Mouse (Mus musculus) small intestine, adult 2 months (tissue): ENCODE data around the gene Lipc. TPM values are rescaled to one million over a fixed set of nuclear protein-coding genes. Genes with fewer than 3 reads are reported as not detected.

Experiments used
- H3K27ac ChIP-seq: fragments of 200-500 bp; 2 replicates; pipeline ENCODE4 v1.5.1; 2012; ENCODE audit warnings: low read depth, low read length, control low read depth, inconsistent platforms; ENCODE audit not compliant: insufficient read depth
- H3K27me3 ChIP-seq: fragments of 200-500 bp; 2 replicates; pipeline ENCODE4 v1.6.1; 2012; ENCODE audit warnings: mild to moderate bottlenecking, moderate library complexity, low read length, inconsistent platforms; ENCODE audit not compliant: control insufficient read depth, insufficient read depth
- H3K36me3 ChIP-seq: fragments of 200-500 bp; 2 replicates; pipeline ENCODE4 v1.6.1; 2012; ENCODE audit warnings: mild to moderate bottlenecking, low read length, control low read depth, inconsistent platforms; ENCODE audit not compliant: control insufficient read depth, insufficient read depth
- H3K4me1 ChIP-seq: fragments of 200-500 bp; 2 replicates; pipeline ENCODE4 v1.6.1; 2012; ENCODE audit warnings: low read length, inconsistent platforms, mixed read lengths; ENCODE audit not compliant: control insufficient read depth, insufficient read depth, insufficient read length
- H3K4me3 ChIP-seq: fragments of 200-500 bp; 2 replicates; pipeline ENCODE4 v1.5.1; 2012; ENCODE audit warnings: low read depth, mild to moderate bottlenecking, control low read depth, inconsistent platforms, low read length, moderate library complexity
- CTCF ChIP-seq: fragments of 200-500 bp; IDR thresholded peaks from 2 replicates; pipeline ENCODE4 v1.5.1; 2012; ENCODE audit warnings: low read depth, mild to moderate bottlenecking, control low read depth, inconsistent platforms, low read length, moderate library complexity, mixed read lengths; ENCODE audit not compliant: insufficient replicate concordance, insufficient read length; ENCODE audit errors: extremely low read depth
- POLR2A ChIP-seq: fragments of 200-500 bp; IDR thresholded peaks from 2 replicates; pipeline ENCODE4 v1.6.1; 2012; ENCODE audit warnings: low read depth, mild to moderate bottlenecking, control low read depth, inconsistent platforms, low read length, moderate library complexity
- WGBS: fragments of 180-500 bp; shearing (Covaris S2); methylation state at CpG from one replicate; pipeline ENCODE4 v1.1.7; 2018; 5-methylcytosine and 5-hydroxymethylcytosine counted together
- polyA plus RNA-seq: library from polyadenylated mRNA; depleted of rRNA; stranded (reverse); fragments of >200 nt; gene quantifications from 2 replicates; pipeline ENCODE4 v1.2.3, GENCODE M21; 2012

Gene Lipc
- polyA plus RNA-seq, 1 experiment, result 0.56 TPM

DNA sequence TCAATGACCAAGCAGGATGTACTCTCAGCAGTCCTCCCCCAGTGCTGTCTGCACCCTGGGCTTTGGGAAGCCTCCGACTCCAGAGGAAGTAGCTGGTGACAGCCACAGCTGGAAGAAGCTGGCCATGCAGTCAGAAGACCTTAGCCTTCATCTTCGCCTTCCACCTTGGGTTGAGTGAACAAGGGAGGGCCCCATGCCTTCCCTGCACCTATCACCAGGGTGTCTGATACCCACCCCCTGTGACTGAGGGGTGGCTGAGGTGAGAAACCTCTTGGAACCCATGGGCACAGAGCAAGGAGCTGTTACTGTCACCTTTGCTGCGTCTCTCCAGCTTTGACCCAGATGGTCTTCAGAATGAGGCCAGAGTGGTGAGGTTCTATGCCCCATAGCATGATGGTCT lies 150.3 kb downstream of the Lipc start:
- 87% methylated on average over 3 of the region's 3 CpGs for WGBS

DNA sequence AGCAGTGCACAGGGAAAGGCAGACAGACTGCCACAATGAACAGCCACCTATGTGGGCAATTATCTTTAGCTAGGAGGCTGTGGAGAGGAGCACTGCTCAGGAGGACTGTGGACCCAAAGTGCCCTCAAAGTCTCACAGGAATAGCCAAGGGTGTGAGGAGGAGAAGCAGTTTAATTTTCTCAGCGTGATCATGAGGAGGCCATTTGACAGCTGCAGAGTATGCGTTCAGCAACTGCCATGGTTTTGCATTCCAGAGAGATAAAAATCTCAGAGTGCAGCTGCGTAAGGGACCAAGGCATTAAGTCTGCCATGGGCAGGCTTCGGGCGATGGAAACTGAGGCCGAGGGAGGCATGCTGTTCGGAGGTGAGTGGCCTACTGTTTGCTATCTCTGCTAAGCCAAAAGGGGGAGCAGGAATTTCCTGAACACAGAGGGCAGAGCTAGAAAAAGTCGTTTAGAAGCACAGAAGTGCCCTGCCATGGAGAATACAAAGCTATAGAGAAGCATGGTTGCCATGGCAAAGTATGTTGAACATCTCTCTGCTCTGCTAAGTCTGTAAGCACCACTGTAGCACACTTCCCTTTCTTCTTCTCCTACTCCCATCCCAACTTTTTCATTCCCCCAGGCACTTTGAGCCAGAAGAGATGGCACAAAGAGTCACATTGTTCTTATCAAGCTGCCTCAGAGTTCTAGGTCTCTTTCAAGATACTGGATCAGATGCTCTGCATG lies 151.3 kb downstream of the Lipc start:
- Histone ChIP-seq H3K4me1 (no peaks in the 10 kb centered on the region), H3K27me3 (no peaks in the 10 kb centered on the region), H3K27ac (no peak overlapping the region), H3K4me3 (no peak overlapping the region), H3K36me3 (no peaks in the 10 kb centered on the region)
- no peak for TF ChIP-seq CTCF
- TF ChIP-seq POLR2A, result no peak
- WGBS, result 69% methylated on average over 8 of the region's 8 CpGs

More for the DNA sequence above, 150.3 kb downstream of the Lipc start:
- no peaks in the 10 kb centered on the region for H3K4me1 ChIP-seq
- H3K27me3 ChIP-seq, result no peaks in the 10 kb centered on the region
- TF ChIP-seq CTCF, result no peak
- TF ChIP-seq POLR2A, result no peak
- no peak overlapping the region for H3K27ac ChIP-seq
- H3K4me3 ChIP-seq, result no peak overlapping the region
- no peaks in the 10 kb centered on the region for H3K36me3 ChIP-seq

DNA sequence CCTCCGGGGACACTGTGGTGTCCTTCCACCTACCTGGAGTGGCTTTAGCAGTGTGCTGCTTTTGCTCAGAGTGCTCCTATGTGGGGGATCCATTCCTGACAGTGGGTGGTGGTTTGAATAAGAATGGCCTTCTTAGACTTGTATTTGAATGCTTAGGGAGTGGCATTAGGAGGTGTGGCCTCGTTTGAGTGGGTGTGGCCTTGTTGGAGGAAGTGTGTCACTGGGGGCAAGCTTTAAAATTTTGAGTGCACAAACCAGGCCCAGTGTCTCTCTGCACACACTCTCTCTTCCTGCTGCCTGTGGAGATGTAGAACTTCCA lies 156.6 kb downstream of the Lipc start:
- no peaks in the 10 kb centered on the region for H3K27me3 ChIP-seq
- H3K27ac ChIP-seq, result no peak overlapping the region
- H3K4me1 ChIP-seq, result no peaks in the 10 kb centered on the region
- 59% methylated on average over 2 of the region's 2 CpGs for WGBS
- no peak overlapping the region for H3K4me3 ChIP-seq
- H3K36me3 ChIP-seq, result no peaks in the 10 kb centered on the region
- TF ChIP-seq CTCF, result no peak
- TF ChIP-seq POLR2A, result no peak

DNA sequence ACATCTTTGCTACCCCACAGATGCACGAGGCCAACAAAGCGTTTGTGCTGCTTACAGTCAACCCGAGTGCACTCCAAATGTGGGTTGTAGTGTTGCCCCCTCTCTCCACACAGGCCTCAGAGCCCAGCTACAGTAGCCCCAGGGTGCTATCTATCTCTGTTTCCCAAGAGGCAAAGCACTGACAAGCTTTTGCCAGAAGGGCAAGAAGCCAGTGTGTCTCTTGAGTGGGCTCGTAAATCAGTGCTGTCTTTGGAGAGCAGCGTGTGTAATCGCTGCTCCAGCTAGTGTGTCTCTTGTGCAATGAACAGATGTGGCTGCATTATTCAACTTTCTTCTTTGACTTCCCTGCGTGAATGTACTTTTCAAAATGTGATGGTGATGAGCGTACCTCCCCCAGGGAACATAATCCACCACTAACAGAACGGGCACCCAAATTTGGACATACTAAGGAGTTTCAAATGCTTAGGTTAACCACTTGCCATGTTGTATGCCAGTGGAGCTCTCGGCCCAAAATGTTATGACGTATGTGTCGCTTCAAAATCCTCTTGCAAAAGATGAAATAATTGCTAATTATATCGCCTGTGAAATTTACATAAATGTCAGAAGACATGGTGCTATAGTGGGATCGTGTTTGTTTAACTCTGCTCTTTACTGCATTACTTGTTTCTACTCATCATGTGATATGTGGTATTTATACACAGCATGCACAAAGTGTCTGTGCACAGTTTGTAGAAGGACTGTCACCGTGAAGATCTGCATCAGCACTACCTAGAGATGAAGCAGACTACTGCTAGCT lies 157.2 kb downstream of the Lipc start:
- Histone ChIP-seq H3K27me3 (no peaks in the 10 kb centered on the region), H3K27ac (no peak overlapping the region), H3K4me1 (no peaks in the 10 kb centered on the region), H3K36me3 (no peaks in the 10 kb centered on the region), H3K4me3 (no peak overlapping the region)
- WGBS, result 76% methylated on average over 15 of the region's 15 CpGs
- no peak for TF ChIP-seq CTCF
- no peak for TF ChIP-seq POLR2A

DNA sequence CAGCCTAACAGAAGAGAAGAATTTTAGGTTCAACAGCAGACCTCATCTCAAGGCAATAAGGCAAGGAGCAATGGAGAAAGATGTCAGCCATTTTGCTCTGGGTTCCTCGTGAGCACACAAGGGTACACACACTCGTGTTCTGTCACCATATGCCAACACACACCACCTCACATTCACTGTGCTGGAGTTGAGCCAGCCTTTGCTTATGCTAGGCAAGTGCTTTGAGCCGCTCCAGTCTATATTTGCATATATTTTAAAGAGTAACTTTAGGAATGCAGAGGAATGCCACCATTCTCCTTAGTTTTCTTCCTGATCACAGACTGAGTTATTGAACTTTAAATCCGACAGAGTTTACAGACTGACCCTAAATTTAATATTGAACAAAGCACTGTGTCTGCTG lies 161.4 kb downstream of the Lipc start:
- H3K27ac ChIP-seq, result no peak overlapping the region

DNA sequence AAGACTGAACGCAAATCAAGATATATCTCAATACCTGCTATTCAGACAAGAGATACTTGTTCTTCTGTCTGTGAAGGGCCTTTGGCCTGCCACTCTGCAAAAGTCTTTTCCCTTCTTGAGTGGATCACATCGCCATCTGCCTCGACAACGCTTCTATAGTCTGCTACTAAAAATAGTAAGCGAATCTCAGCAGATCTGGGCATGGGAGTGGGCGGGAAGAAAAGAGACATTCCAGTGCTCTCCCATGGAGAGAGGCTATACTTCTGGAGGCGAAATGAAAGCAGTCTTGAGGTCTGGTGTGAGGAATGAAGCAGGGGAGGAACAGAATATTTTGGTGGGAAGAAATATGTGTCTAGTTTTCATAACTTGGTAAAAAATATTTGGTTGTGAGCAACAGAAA lies 163.3 kb downstream of the Lipc start:
- TF ChIP-seq POLR2A, result no peak
- no peak for TF ChIP-seq CTCF
- no peak overlapping the region for H3K27ac ChIP-seq
- no peaks in the 10 kb centered on the region for H3K4me1 ChIP-seq
- no peaks in the 10 kb centered on the region for H3K27me3 ChIP-seq
- H3K4me3 ChIP-seq, result no peak overlapping the region
- 92% methylated on average over 7 of the region's 7 CpGs for WGBS
- no peaks in the 10 kb centered on the region for H3K36me3 ChIP-seq

More for the DNA sequence above, 161.4 kb downstream of the Lipc start:
- Histone ChIP-seq H3K27me3 (no peaks in the 10 kb centered on the region), H3K4me1 (no peaks in the 10 kb centered on the region), H3K36me3 (no peaks in the 10 kb centered on the region), H3K4me3 (no peak overlapping the region)
- TF ChIP-seq CTCF (no peak), POLR2A (no peak)
- WGBS, result 79% methylated on average over 4 of the region's 4 CpGs

DNA sequence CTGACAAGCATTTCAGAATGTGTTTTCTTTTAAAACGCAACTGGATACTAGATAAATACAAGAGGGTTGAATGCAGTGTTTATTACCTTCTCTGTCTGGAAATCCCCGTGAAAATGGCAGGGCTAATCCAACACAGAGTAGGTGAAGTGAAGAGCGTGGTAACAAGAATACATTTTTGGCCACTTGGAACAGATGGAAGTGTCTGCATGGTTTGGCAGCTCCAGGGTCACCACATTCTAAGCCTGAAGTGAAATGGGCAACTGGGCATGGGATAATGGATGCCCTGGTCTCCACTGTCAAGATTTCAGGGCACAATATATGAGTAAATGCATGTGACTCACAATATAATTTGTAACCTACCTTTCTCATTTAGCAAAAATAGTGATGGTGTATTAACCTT lies 169.8 kb downstream of the Lipc start:
- peaks cover 21% of the 10 kb centered on the region for H3K36me3 ChIP-seq
- TF ChIP-seq POLR2A, result no peak
- TF ChIP-seq CTCF, result no peak
- no peaks in the 10 kb centered on the region for H3K4me1 ChIP-seq
- no peak overlapping the region for H3K27ac ChIP-seq
- 87% methylated on average over 3 of the region's 3 CpGs for WGBS
- no peaks in the 10 kb centered on the region for H3K27me3 ChIP-seq
- no peak overlapping the region for H3K4me3 ChIP-seq
